Mouse (Mus musculus): ENCODE measurements at regions not wholly inside any gene's neighbourhood (a gene's known extent, or its start where the extent isn't known, plus 50 kb on each side); places are given as distances from the start of the nearest gene placed in this dataset.
"Not testable (repeated sequence)": the region's sequence is repeated elsewhere in the genome, so short reads cannot be mapped to it uniquely, and the experiment has no call there.

GRCm38 (mm10) chr6:103809986-103810341 lies 299.6 kb downstream of the Chl1 start:
- DNase-seq (ENCODE audit: low spot score in 2 of 2), result no peak

GRCm38 (mm10) chr6:103810342-103811001 lies 300.1 kb downstream of the Chl1 start:
- DNase-seq (ENCODE audit: low spot score in 2 of 2), result no peak

DNA sequence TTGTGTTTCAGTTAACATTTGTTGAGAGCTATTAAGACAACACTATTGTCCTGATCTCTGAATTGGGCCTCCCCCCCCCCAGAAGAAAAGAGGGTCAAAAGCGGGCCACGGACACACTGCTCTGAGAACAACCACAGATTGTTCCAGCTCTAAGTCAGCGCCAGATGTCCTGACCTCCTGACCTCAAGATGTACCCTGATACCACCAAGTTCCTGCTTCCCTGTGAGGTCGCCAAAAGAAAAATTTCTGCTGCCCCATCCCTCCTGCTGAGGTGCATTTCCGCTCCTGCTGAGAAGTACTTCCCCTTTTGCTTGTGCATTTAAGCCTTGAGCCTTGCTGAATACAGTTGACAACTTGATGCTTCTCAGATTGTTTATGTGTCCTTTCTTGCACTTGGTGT lies 306.0 kb downstream of the Chl1 start:
- not testable (repeated sequence) for DNase-seq (ENCODE audit: low spot score in 2 of 2)

GRCm38 (mm10) chr6:103826042-103826441 lies 315.7 kb downstream of the Chl1 start:
- no peak for DNase-seq (ENCODE audit: low spot score in 2 of 2)

- DNase-seq (ENCODE audit: low spot score in 2 of 2), result no peak
Observed at GRCm38 (mm10) chr6:103827623-103828022, 317.2 kb downstream of the Chl1 start.

GRCm38 (mm10) chr6:103828866-103829265 lies 318.5 kb downstream of the Chl1 start:
- no peak for DNase-seq (ENCODE audit: low spot score in 2 of 2)

DNA sequence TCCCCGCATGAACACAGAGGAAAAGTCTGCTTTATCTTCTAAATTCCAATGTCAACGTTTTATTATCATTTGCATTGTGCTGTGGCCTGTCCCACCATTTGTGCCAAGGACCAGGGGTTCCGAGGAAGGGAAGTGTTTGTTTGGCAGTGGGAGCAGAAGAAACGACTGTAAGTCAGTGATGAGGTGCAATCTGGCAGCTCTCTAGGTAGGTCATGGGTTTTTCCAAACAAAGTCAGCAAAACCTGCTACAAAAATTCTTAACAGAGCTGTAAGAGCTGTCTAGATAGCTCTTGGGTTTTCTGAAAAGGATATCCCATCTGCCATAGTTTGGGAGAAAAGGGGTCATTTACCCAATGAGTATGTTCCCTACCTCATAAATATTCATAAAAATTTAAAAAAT lies 321.9 kb downstream of the Chl1 start:
- no peak for DNase-seq (ENCODE audit: low spot score in 2 of 2)

DNA sequence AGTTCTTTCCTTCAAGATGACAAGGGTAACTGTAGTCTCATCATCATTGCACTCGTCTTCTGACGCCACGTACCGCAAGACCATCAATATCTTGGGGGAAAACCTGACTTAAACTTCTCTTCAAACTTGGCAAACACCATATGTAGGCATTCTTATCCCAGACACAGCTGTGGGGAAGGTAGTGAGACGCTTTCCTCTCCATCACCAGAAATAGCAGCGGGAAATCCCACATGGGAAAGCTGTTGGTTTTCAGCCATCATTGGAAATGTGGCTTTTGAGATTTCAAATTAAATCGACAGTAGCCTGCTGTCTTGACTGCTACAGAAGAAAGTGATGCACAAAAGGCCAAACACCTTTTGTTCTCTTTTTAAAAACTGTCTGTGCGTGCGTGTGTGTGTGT lies 322.4 kb downstream of the Chl1 start:
- no peak for DNase-seq (ENCODE audit: low spot score in 2 of 2)

DNA sequence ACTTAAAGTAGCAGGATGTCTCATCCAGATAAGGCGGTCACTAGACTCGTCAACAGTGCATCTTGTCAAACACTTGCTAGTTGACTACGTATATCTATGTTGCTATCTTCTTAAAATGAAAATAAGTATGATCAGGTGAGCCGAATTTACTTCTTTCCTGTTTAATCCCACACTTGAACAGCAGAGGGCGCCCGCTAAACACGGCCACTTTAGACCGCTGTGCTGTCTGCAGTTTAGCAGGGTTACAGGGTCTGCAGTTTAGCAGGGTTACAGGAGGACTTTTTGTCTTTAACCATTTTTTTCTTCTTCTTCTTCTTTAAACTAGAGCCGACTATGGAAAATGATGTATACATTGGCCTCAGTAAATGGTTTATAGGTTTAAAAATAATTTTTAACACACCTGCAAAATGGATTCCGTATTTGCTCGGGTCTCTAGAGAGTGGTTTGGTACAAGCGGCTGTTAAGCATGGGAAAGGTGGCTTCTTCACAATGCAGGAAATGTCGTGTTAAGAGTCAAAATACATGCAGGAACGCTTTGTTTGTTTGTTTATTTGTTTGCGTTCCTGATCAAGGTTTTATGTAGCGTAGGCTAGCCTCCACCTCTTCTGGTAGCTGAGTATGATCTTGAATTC lies 323.2 kb downstream of the Chl1 start:
- peak; percentile 3 to 15 for DNase-seq (ENCODE audit: low spot score in 2 of 2)

DNA sequence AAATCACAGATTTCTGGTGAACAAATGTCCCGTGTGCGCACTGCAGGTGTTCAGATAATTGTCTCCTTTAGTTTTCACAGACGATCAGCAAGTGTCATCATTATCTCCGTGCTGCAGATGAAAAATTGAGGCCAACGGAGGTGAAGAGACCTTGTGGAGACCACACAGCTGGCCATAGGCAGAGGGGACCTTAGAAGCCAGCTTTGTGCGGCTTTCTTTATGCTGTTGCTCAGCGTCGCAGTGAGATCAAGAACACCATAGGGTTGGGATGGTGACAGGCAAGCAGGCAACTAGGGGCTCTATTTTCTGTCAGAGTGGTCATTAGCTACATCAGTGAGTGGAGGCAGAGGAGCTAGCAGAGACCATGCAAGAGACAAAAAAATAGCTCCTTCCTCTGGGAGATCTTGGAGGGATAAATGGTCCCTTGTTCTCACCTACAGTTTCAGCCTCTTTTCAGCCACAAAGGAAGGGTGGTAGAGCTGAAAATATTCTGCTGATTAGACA lies 324.4 kb downstream of the Chl1 start:
- no peak for DNase-seq (ENCODE audit: low spot score in 2 of 2)

GRCm38 (mm10) chr6:103859787-103860186 lies 349.4 kb downstream of the Chl1 start:
- no peak for DNase-seq (ENCODE audit: low spot score in 2 of 2)

GRCm38 (mm10) chr6:103893455-103893854 lies 383.1 kb downstream of the Chl1 start:
- no peak for DNase-seq (ENCODE audit: low spot score in 2 of 2)

- no peak for DNase-seq (ENCODE audit: low spot score in 2 of 2)
Observed at GRCm38 (mm10) chr6:103924504-103924903, 414.1 kb downstream of the Chl1 start.

DNA sequence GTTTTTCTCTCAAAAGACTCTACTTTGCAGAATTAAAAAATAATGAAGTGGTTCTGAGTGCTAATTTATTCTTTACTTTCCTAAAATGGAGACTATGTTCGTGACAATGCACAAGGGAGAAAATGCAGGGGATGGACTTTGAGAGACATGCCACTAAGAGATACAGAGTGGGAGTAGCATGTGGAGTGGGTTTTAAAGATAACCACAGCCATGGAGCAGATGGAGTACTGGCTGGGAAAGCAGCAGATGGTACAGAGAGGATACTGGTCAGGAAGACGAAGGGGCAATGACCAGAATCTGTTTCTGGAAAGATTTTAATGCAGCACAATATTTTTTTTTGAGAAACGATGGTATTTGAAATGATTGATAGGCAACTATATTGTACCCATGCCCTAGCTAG lies 416.7 kb downstream of the Chl1 start:
- no peak for DNase-seq (ENCODE audit: low spot score in 2 of 2)

DNA sequence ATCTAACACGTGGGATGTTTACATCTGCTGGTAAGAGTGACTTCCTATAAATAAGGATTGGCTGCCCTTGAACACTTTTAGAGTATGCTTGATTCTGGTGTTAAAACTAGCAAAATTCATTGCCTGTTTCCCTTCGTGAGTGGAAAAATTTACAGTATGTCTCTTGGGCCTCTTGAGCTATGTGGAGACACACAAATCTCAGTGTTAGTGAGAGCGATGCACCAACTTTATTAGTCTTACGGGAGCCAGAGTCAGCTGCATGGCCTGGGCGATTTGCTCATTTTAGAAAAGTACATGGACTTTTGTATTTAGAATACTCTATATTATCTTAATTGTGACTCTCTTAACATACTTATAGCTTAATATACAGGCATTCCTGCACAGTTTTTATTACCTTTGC lies 430.0 kb downstream of the Chl1 start:
- no peak for DNase-seq (ENCODE audit: low spot score in 2 of 2)

DNA sequence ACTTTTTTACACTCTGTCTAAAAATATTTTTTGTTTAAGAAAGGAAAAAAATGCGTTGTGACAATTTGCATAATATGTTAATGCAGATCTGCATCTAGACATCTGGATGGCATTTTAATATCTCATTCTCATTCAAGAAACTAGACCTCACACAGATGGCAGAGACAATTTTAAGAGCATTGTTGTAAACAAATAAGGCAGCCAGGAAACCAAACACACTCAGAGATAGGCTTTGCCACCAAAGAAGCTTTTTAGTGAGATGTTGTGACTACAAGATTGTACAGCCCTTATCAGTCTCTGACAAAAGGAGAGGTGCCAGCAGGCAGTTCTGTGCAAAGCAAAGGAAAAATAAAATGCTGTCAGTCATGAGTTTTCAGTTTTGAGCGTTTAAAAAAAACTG lies 434.0 kb downstream of the Chl1 start:
- no peak for DNase-seq (ENCODE audit: low spot score in 2 of 2)

DNA sequence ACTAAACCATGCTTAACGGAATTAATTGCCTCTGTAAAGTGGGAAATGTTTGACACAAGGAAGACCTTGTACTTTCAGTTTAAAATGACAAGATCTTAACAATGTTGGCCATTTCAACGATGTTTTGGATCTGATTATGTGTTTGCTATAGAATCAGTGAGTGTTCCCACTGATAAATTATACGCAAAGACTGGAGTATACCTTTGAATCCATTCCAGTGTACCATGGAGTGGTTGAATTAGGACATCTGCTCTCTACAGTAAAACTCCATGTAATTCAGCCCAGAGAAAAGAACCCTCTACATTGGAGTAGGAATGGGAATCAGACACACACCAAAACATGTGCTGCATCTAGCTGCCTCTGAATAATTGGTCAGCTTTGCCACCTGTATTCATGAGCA lies 437.1 kb downstream of the Chl1 start:
- DNase-seq (ENCODE audit: low spot score in 2 of 2), result no peak

DNA sequence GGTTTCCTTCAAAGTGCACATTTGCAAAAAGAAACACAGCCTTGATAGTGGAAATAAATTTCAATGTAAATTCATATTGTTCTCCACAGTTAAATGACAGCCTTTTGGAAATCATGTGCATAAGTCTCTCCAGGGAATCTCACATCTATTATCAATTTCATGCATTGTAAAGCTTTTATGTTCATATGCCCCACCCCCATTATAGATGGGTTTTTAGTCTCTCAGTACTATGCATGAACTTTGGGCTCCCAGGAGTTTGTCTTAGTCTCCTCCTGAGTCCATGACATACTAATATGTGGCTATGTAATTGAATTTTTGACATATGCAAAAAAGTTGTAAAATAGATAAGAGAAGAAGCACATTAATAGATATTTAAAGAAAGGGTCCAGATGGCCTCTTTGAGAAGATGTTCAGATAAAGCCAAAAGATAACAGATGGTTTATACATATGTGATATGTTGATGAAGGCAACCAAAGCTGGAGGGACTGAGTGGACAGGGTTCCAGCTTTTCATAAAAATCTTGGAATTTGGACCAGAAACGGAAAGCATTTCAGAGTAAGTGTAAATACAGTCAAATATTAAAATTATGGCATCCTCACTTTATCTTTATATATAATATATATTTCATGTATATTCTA lies 442.9 kb downstream of the Chl1 start:
- DNase-seq (ENCODE audit: low spot score in 2 of 2), result no peak

GRCm38 (mm10) chr6:103959002-103959401 lies 448.6 kb downstream of the Chl1 start:
- no peak for DNase-seq (ENCODE audit: low spot score in 2 of 2)

DNA sequence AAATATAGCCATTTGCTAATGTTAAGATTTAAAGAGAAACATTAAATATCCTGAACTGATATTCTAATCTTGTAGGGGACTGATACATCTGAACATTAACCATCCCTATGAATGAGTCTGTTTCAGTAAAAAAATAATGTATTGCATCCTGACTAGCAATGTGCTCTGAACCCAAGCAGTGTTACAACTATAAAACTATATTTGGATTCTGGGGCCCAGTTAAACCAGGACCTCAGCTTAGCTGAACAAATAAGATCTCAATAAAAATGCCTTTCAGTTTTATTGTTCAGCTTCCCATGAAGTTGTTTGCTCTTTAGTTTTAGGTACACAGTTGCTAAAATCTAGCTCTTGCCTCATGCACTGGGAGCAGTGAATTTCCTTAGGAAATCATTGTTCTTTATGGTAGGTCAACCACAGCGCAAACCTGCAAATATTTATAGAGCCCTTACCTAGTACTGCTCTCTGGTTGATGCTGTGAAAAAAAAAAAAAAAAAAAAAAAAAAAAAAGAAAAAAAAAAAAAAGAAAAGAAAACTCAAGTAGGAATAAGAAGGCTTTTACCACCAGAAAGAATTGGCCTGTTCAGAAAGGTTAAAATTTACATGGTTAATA lies 457.5 kb downstream of the Chl1 start:
- no peak for DNase-seq (ENCODE audit: low spot score in 2 of 2)

DNA sequence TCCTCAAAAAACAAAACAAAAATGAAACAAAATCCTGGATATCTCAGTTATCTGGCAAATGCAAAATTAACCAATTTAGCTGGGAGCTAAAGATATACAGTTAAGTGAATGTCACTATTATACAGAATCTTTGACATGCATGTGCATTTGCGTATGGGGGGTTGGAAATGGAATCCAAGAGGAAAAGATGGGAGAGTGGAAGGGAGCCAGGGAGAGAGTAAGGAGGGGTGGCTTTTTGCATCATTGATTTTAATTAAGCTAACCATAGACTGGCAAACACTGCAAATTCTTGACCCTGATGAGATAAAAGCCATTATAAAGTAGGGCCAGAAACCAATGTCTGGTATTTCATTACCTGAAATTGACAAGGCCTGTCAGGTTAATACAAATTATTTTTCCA lies 488.8 kb downstream of the Chl1 start:
- DNase-seq (ENCODE audit: low spot score in 2 of 2), result no peak

DNA sequence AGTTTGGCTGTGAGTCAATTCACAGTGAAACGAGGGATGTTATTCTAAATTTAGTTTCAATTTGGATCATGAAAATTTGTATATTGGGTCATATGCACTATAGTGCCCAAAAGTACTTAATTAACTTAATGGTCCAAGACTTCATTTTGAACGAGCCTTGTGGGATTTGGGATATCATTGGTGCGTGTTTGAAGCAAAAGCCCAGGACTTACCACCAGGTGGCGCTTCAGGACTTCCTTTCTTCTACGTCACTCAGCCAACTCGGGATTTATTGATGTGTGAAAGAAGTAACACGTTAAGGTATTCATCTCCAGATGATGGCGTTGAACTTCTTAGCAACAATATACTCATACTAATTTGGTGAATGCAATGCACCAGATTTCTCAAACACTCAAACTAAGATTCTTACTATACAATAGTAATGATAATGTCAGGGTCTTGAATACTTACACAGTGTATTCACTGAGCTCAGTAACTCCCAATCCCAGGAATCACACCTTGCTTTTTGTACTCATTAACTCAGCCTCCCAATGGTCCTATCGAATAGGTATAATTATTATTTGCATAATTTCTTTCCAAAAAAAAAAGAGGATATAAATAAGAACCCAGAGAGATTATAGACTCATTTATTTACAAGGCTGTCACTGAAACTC lies 464.0 kb upstream of the Cntn6 start:
- DNase-seq (ENCODE audit: low spot score in 2 of 2), result peak; percentile 50

Measured in urinary bladder, postnatal 36 days (tissue).